Mouse (Mus musculus) megakaryocyte, embryonic 14.5 days (primary cell): ENCODE results near the gene Poc1a. TPM values are rescaled to one million over a fixed set of nuclear protein-coding genes. Genes with fewer than 3 reads are reported as not detected.

Experiments
- H3K27me3 ChIP-seq: replicated peaks from 2 replicates; pipeline ENCODE3; 2012; ENCODE audit warnings: inconsistent platforms
- H3K36me3 ChIP-seq: replicated peaks from 2 replicates; pipeline ENCODE3; 2012; ENCODE audit warnings: low read length, inconsistent platforms, mixed read lengths
- H3K4me1 ChIP-seq: 2 replicates; pipeline ENCODE4 v1.6.1; 2012; ENCODE audit warnings: inconsistent platforms
- H3K4me3 ChIP-seq: replicated peaks from 2 replicates; pipeline ENCODE3; 2012; ENCODE audit warnings: moderate library complexity, mild to moderate bottlenecking, inconsistent platforms
- H3K9me3 ChIP-seq: 2 replicates; pipeline ENCODE4 v1.6.1; 2012; ENCODE audit warnings: inconsistent platforms
- FLI1 ChIP-seq: IDR thresholded peaks from 2 replicates; pipeline ENCODE4 v1.6.1; 2012; ENCODE audit warnings: low read length, inconsistent platforms, mixed read lengths
- GATA1 ChIP-seq: IDR thresholded peaks from 3 replicates; pipeline ENCODE4 v1.6.1; 2012; ENCODE audit warnings: mixed read lengths, low read length, inconsistent platforms, borderline replicate concordance
- polyA plus RNA-seq: library from polyadenylated mRNA; stranded (reverse); fragments of >175 nt; gene quantifications from 2 replicates; pipeline ENCODE4 v1.2.3, GENCODE M21; 2012; ENCODE audit warnings: low replicate concordance; ENCODE audit not compliant: insufficient read depth

Poc1a gene
- polyA plus RNA-seq, 1 experiment: 6.6 TPM

GRCm38 (mm10) chr9:106341313-106341686 lies 60.4 kb downstream of the Poc1a start:
- Histone ChIP-seq H3K27me3 (peaks cover 32% of the 10 kb centered on the region), H3K36me3 (no peaks in the 10 kb centered on the region), H3K9me3 (no peaks in the 10 kb centered on the region), H3K4me1 (peaks cover 24% of the 10 kb centered on the region), H3K4me3 (no peak overlapping the region)
- TF ChIP-seq GATA1 (no peak), FLI1 (no peak)

GRCm38 (mm10) chr9:106342573-106342972 lies 61.7 kb downstream of the Poc1a start:
- no peak for TF ChIP-seq GATA1
- no peak for TF ChIP-seq FLI1
- H3K27me3 ChIP-seq: peaks cover 28% of the 10 kb centered on the region
- no peaks in the 10 kb centered on the region for H3K9me3 ChIP-seq
- no peak overlapping the region for H3K4me3 ChIP-seq
- H3K4me1 ChIP-seq: peaks cover 24% of the 10 kb centered on the region
- H3K36me3 ChIP-seq: no peaks in the 10 kb centered on the region

- Histone ChIP-seq H3K27me3 (peaks cover 30% of the 10 kb centered on the region), H3K9me3 (no peaks in the 10 kb centered on the region), H3K4me1 (peaks cover 15% of the 10 kb centered on the region), H3K36me3 (no peaks in the 10 kb centered on the region), H3K4me3 (no peak overlapping the region)
- TF ChIP-seq FLI1: no peak
- TF ChIP-seq GATA1: no peak
Measured at GRCm38 (mm10) chr9:106345167-106345566, 64.3 kb downstream of the Poc1a start.

- Histone ChIP-seq H3K27me3 (peaks cover 32% of the 10 kb centered on the region), H3K36me3 (no peaks in the 10 kb centered on the region), H3K9me3 (no peaks in the 10 kb centered on the region), H3K4me1 (peaks cover 15% of the 10 kb centered on the region), H3K4me3 (no peak overlapping the region)
- TF ChIP-seq FLI1: no peak
Measured at GRCm38 (mm10) chr9:106345630-106346029, 64.8 kb downstream of the Poc1a start.

GRCm38 (mm10) chr9:106348281-106348680 lies 67.4 kb downstream of the Poc1a start:
- no peak for TF ChIP-seq GATA1
- TF ChIP-seq FLI1: no peak
- no peaks in the 10 kb centered on the region for H3K9me3 ChIP-seq
- peaks cover 33% of the 10 kb centered on the region for H3K4me1 ChIP-seq
- peaks cover 3% of the 10 kb centered on the region for H3K36me3 ChIP-seq
- peaks cover 23% of the 10 kb centered on the region for H3K27me3 ChIP-seq
- H3K4me3 ChIP-seq: no peak overlapping the region

- H3K9me3 ChIP-seq: no peaks in the 10 kb centered on the region
- no peak for TF ChIP-seq FLI1
- TF ChIP-seq GATA1: no peak
Measured at GRCm38 (mm10) chr9:106349075-106349474, 68.2 kb downstream of the Poc1a start.

GRCm38 (mm10) chr9:106351178-106351577 lies 70.3 kb downstream of the Poc1a start:
- Histone ChIP-seq H3K4me3 (no peak overlapping the region), H3K36me3 (peaks cover 3% of the 10 kb centered on the region), H3K9me3 (no peaks in the 10 kb centered on the region), H3K27me3 (peaks cover 33% of the 10 kb centered on the region), H3K4me1 (peaks cover 47% of the 10 kb centered on the region)
- TF ChIP-seq FLI1 (no peak), GATA1 (no peak)

More at GRCm38 (mm10) chr9:106349075-106349474, 68.2 kb downstream of the Poc1a start:
- Histone ChIP-seq H3K36me3 (peaks cover 3% of the 10 kb centered on the region), H3K4me3 (no peak overlapping the region), H3K4me1 (peaks cover 41% of the 10 kb centered on the region), H3K27me3 (peaks cover 23% of the 10 kb centered on the region)

GRCm38 (mm10) chr9:106353779-106354178 lies 72.9 kb downstream of the Poc1a start:
- TF ChIP-seq GATA1 (no peak), FLI1 (no peak)
- no peaks in the 10 kb centered on the region for H3K9me3 ChIP-seq
- peaks cover 43% of the 10 kb centered on the region for H3K27me3 ChIP-seq
- H3K4me1 ChIP-seq: peaks cover 54% of the 10 kb centered on the region
- peaks cover 3% of the 10 kb centered on the region for H3K36me3 ChIP-seq
- H3K4me3 ChIP-seq: no peak overlapping the region

GRCm38 (mm10) chr9:106354810-106355209 lies 73.9 kb downstream of the Poc1a start:
- peaks cover 48% of the 10 kb centered on the region for H3K4me1 ChIP-seq
- H3K9me3 ChIP-seq: no peaks in the 10 kb centered on the region
- no peak overlapping the region for H3K4me3 ChIP-seq
- peaks cover 45% of the 10 kb centered on the region for H3K27me3 ChIP-seq
- H3K36me3 ChIP-seq: peaks cover 3% of the 10 kb centered on the region
- TF ChIP-seq GATA1 (no peak), FLI1 (no peak)

- peaks cover 48% of the 10 kb centered on the region for H3K27me3 ChIP-seq
- no peaks in the 10 kb centered on the region for H3K9me3 ChIP-seq
- H3K4me3 ChIP-seq: no peak overlapping the region
- no peak for TF ChIP-seq FLI1
- TF ChIP-seq GATA1: no peak
- H3K4me1 ChIP-seq: peaks cover 48% of the 10 kb centered on the region
- peaks cover 3% of the 10 kb centered on the region for H3K36me3 ChIP-seq
Measured at GRCm38 (mm10) chr9:106355217-106355974, 74.5 kb downstream of the Poc1a start.

GRCm38 (mm10) chr9:106355975-106356286 lies 75.1 kb downstream of the Poc1a start:
- H3K27me3 ChIP-seq: peaks cover 52% of the 10 kb centered on the region
- H3K4me1 ChIP-seq: peaks cover 48% of the 10 kb centered on the region
- H3K9me3 ChIP-seq: no peaks in the 10 kb centered on the region
- TF ChIP-seq FLI1: no peak
- TF ChIP-seq GATA1: no peak
- peaks cover 3% of the 10 kb centered on the region for H3K36me3 ChIP-seq
- no peak overlapping the region for H3K4me3 ChIP-seq
